Mouse (Mus musculus): ENCODE results near the gene Coq3. TPM values are rescaled to one million over a fixed set of nuclear protein-coding genes. Genes with fewer than 3 reads are reported as not detected.

Coq3 gene
- polyA plus RNA-seq, 1 experiment from 2014 or later = 14.5 TPM

DNA sequence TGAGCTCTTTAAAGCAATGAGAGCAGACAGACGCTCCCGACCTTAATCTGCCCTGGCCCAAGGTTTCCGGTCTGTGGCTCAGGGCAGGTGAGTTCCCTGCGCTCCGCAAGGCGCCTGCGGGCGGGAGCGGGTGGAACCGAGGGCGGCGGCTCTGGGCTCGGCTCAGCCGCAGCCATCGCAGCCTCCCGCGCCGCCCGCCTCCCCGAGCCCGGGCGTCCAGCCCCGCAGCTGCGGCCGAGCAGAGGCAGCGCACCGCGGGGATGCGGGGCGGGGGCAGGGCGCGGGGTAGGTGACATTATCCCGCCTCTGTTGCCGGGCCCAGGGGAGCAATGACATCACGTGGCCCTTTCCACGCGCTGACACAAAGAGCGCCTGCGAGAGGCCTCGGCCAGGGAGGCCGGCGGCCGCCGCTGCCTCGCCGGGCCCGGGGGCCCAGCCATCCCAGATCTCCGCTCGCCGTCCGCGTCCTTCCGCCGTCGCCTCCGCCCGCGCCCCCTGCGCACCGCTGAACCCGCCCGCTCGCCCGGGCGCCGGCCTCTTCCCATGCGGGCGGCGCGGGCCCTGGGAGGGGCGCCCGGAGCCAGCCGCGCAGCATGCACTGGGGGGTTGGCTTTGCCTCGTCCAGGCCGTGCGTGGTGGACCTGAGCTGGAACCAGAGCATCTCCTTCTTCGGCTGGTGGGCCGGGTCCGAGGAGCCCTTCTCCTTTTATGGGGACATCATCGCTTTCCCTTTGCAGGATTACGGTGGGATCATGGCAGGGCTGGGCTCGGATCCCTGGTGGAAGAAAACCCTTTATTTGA is 51.7 kb downstream of the Coq3 start, which contains the start of gene Faxc:
TSS of gene Faxc (plus strand) at position 359 of the 801 bp plus-strand sequence.
- H3K36me3 ChIP-seq (ENCODE audit: control insufficient read depth, insufficient read depth, low read length) = no peaks in the 10 kb centered on the region; the same call in 1 of the 2 replicates
- ATAC-seq (ENCODE audit: low read depth) = peak; percentile 91
- H3K27me3 ChIP-seq (ENCODE audit: control insufficient read depth, insufficient read depth, low read length) = no peaks in the 10 kb centered on the region
- peaks cover 20% of the 10 kb centered on the region for H3K4me1 ChIP-seq (ENCODE audit: control insufficient read depth, insufficient read depth, low read length)
- WGBS = under 1% methylated on average over 76 of the region's 83 CpGs
- peak within 1 kb of the TSS; percentile 83 for H3K4me3 ChIP-seq (ENCODE audit: low read depth, low read length)
- H3K9me3 ChIP-seq (ENCODE audit: control insufficient read depth, low read length) = no peaks in the 10 kb centered on the region
- H3K4me2 ChIP-seq (ENCODE audit: low read depth, low read length) = peak within 1 kb of the TSS; percentile 83
- H3K9ac ChIP-seq (replicated peaks; ENCODE audit: low read depth, low read length) = peak within 1 kb of the TSS; percentile 99
- peak within 1 kb of the TSS; percentile 93 for H3K27ac ChIP-seq (ENCODE audit: low read depth, low read length)

DNA sequence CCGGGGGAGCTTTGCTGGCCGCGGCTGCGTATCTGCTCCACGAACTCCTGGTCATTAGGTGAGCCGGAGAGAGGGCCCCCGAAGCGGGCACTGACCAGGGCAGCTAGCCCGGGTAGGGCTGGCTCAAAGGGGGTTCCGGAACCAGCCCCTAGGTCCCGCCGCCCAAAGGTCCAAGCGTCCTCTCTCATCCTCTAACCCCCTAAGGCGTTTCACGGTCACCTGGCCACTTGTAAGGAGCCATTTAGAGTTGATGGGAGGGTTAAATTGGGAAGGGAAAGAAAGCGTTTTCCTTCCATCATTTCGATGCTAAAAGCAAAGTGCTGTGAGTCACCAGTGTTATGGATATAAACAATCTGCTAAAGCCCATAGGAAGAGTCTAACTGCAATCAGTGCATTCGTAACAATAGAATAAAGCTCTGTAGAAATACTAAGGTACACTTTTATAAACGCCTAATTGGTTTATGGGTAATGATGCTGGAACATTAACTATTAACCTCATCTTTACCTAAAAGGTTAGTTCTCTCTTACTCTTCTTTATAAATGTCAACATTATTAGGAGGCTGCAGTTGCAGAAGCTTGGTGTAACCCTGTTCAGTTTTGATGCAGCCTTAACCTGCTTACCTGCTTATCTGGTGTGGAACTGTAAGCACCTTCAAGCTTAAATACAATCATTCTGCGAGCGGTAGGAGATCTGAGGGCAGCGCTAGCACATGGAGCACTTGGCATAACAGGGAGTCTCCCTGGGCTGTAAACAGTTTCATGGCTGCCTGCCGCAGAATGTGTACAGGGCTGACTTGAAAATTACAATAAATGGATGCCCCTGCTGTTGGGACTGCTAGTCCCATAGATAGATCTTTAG is 52.5 kb downstream of the Coq3 start:
- 4% methylated on average over 23 of the region's 23 CpGs for WGBS
- peak overlapping the region; percentile 83 for H3K4me3 ChIP-seq (ENCODE audit: low read depth, low read length)
- H3K27ac ChIP-seq (ENCODE audit: low read depth, low read length) = peak overlapping the region; percentile 93
- peak overlapping the region; percentile 99 for H3K9ac ChIP-seq (replicated peaks; ENCODE audit: low read depth, low read length)
- H3K27me3 ChIP-seq (ENCODE audit: control insufficient read depth, insufficient read depth, low read length) = no peaks in the 10 kb centered on the region
- no peaks in the 10 kb centered on the region for H3K9me3 ChIP-seq (ENCODE audit: control insufficient read depth, low read length)
- peak overlapping the region; percentile 83 for H3K4me2 ChIP-seq (ENCODE audit: low read depth, low read length)
- H3K4me1 ChIP-seq (ENCODE audit: control insufficient read depth, insufficient read depth, low read length) = peaks cover 20% of the 10 kb centered on the region
- ATAC-seq (ENCODE audit: low read depth) = peak; percentile 39
- no peaks in the 10 kb centered on the region; the same call in 1 of the 2 replicates for H3K36me3 ChIP-seq (ENCODE audit: control insufficient read depth, insufficient read depth, low read length)

DNA sequence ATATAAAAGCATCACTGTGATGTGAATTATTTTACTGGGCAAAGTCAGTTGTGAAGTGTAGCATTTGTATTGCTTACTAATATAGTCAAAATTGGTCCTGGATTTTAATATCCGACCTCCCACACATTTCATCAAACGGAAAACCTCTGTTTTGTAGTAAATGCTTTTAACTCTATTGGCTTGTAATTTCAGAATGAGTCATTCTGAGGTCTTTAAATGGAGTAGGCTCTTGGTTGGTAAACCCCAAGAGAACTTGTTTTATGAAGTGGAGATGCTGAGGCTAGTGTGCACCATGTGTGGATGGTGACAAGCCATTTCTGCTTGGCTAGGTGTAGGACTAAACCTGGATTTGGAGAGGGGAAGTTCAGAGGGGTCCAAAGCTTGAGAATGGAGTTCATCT is 55.9 kb downstream of the Coq3 start:
- no peaks in the 10 kb centered on the region for H3K9me3 ChIP-seq (ENCODE audit: control insufficient read depth, low read length)
- peaks cover 20% of the 10 kb centered on the region for H3K4me1 ChIP-seq (ENCODE audit: control insufficient read depth, insufficient read depth, low read length)
- WGBS = 94% methylated on average over 2 of the region's 2 CpGs
- H3K4me2 ChIP-seq (ENCODE audit: low read depth, low read length) = no peak overlapping the region
- ATAC-seq (ENCODE audit: low read depth) = no peak
- no peaks in the 10 kb centered on the region for H3K27me3 ChIP-seq (ENCODE audit: control insufficient read depth, insufficient read depth, low read length)
- H3K4me3 ChIP-seq (ENCODE audit: low read depth, low read length) = no peak overlapping the region
- no peak overlapping the region for H3K9ac ChIP-seq (replicated peaks; ENCODE audit: low read depth, low read length)
- no peaks in the 10 kb centered on the region; the same call in 1 of the 2 replicates for H3K36me3 ChIP-seq (ENCODE audit: control insufficient read depth, insufficient read depth, low read length)
- H3K27ac ChIP-seq (ENCODE audit: low read depth, low read length) = no peak overlapping the region

DNA sequence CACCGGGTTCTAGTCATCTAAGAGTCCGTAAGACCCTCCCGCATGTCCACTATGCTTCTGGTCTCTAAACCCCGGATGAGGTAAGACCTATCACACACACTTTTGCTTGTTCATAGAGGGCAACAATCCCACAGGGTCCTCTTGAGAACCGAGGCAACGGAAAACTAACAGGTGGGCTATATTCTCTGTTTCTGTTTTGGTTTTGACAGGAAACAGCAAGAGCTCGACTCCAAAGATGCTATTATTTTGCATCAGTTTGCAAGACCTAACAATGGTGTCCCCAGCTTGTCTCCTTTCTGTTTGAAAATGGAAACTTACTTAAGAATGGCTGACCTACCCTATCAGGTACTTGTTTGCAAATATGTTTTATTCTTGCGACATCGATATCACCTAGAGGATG is 57.0 kb downstream of the Coq3 start:
- no peaks in the 10 kb centered on the region; the same call in 1 of the 2 replicates for H3K36me3 ChIP-seq (ENCODE audit: control insufficient read depth, insufficient read depth, low read length)
- H3K9me3 ChIP-seq (ENCODE audit: control insufficient read depth, low read length) = no peaks in the 10 kb centered on the region
- H3K27me3 ChIP-seq (ENCODE audit: control insufficient read depth, insufficient read depth, low read length) = no peaks in the 10 kb centered on the region
- no peak overlapping the region for H3K27ac ChIP-seq (ENCODE audit: low read depth, low read length)
- ATAC-seq (ENCODE audit: low read depth) = no peak
- no peak overlapping the region for H3K4me2 ChIP-seq (ENCODE audit: low read depth, low read length)
- WGBS = 97% methylated on average over 9 of the region's 9 CpGs
- no peak overlapping the region for H3K9ac ChIP-seq (replicated peaks; ENCODE audit: low read depth, low read length)
- H3K4me1 ChIP-seq (ENCODE audit: control insufficient read depth, insufficient read depth, low read length) = peaks cover 17% of the 10 kb centered on the region
- no peak overlapping the region for H3K4me3 ChIP-seq (ENCODE audit: low read depth, low read length)

DNA sequence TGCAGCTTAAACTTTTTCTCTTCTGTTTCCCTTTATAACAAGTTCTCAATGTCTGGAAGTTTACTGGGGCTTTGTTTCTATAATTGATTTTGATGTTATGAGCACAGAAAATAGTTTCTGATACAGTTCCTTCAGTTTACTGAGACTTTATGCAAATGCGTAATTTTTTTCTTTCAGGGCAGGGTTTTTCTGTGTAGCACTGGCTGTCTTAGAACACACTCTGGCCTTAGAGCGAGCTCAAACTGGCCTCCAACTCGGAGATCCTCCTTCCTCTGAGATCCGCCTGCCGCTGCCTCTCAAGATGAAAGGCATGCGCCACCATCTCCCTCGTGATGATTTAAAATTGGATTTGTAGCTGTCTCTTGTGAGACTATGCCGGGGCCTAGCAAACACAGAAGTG is 58.4 kb downstream of the Coq3 start:
- 79% methylated on average over 8 of the region's 8 CpGs for WGBS
- H3K4me1 ChIP-seq (ENCODE audit: control insufficient read depth, insufficient read depth, low read length) = peaks cover 14% of the 10 kb centered on the region
- H3K9ac ChIP-seq (replicated peaks; ENCODE audit: low read depth, low read length) = no peak overlapping the region
- H3K4me2 ChIP-seq (ENCODE audit: low read depth, low read length) = no peak overlapping the region
- no peaks in the 10 kb centered on the region for H3K27me3 ChIP-seq (ENCODE audit: control insufficient read depth, insufficient read depth, low read length)
- no peak overlapping the region for H3K27ac ChIP-seq (ENCODE audit: low read depth, low read length)
- ATAC-seq (ENCODE audit: low read depth) = no peak
- no peaks in the 10 kb centered on the region for H3K9me3 ChIP-seq (ENCODE audit: control insufficient read depth, low read length)
- H3K4me3 ChIP-seq (ENCODE audit: low read depth, low read length) = no peak overlapping the region
- no peaks in the 10 kb centered on the region; the same call in 1 of the 2 replicates for H3K36me3 ChIP-seq (ENCODE audit: control insufficient read depth, insufficient read depth, low read length)

DNA sequence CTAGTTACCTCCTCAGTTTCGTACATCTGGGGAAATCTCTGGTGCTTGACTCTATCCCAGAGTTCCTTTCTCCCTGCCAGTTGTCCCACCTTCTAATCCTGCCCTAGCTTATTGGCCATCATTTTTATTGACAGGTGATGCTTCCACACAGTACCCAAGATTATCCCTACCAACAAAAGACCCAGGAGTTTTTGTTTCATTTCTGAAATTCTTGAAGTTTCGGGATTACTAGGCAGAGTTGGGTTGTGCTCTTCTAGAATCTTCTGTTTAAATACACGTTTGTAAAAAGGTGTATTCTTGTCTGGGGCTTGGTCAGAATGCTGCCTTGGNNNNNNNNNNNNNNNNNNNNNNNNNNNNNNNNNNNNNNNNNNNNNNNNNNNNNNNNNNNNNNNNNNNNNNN is 65.2 kb downstream of the Coq3 start:
- Histone ChIP-seq H3K4me1 (ENCODE audit: control insufficient read depth, insufficient read depth, low read length) (no peaks in the 10 kb centered on the region), H3K9me3 (ENCODE audit: control insufficient read depth, low read length) (no peaks in the 10 kb centered on the region), H3K4me2 (ENCODE audit: low read depth, low read length) (no peak overlapping the region), H3K36me3 (ENCODE audit: control insufficient read depth, insufficient read depth, low read length) (peaks cover 6% of the 10 kb centered on the region; the same call in 1 of the 2 replicates), H3K27me3 (ENCODE audit: control insufficient read depth, insufficient read depth, low read length) (no peaks in the 10 kb centered on the region), H3K4me3 (ENCODE audit: low read depth, low read length) (no peak overlapping the region), H3K9ac (replicated peaks; ENCODE audit: low read depth, low read length) (no peak overlapping the region), H3K27ac (ENCODE audit: low read depth, low read length) (no peak overlapping the region)
- WGBS = 95% methylated on average over 3 of the region's 3 CpGs
- ATAC-seq (ENCODE audit: low read depth) = no peak

DNA sequence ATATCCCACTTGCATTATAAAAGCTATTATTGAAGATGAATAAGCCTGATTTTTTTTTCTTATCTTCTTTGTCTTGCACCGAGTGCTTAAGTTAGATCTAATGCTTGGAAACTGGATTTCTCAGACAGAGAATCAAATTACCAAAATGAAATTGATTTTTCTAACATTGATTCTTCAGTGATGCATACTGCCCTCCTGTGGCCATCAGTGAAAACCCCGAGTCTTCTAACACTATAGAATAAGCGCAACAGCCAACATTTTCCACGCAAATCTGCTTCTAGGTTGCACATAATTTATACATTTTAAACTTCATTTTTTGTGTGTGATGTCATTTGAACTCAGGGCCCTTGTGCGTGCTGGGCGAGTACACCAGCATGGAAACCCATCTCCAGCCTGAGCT is 72.0 kb downstream of the Coq3 start:
- Histone ChIP-seq H3K4me3 (ENCODE audit: low read depth, low read length) (no peak overlapping the region), H3K9me3 (ENCODE audit: control insufficient read depth, low read length) (no peaks in the 10 kb centered on the region), H3K27me3 (ENCODE audit: control insufficient read depth, insufficient read depth, low read length) (no peaks in the 10 kb centered on the region), H3K4me1 (ENCODE audit: control insufficient read depth, insufficient read depth, low read length) (no peaks in the 10 kb centered on the region), H3K9ac (replicated peaks; ENCODE audit: low read depth, low read length) (no peak overlapping the region), H3K27ac (ENCODE audit: low read depth, low read length) (no peak overlapping the region), H3K4me2 (ENCODE audit: low read depth, low read length) (no peak overlapping the region), H3K36me3 (ENCODE audit: control insufficient read depth, insufficient read depth, low read length) (peaks cover 6% of the 10 kb centered on the region; the same call in 1 of the 2 replicates)
- 48% methylated on average over 6 of the region's 6 CpGs for WGBS
- ATAC-seq (ENCODE audit: low read depth) = peak; percentile 16; the same call in 1 of the 2 replicates

DNA sequence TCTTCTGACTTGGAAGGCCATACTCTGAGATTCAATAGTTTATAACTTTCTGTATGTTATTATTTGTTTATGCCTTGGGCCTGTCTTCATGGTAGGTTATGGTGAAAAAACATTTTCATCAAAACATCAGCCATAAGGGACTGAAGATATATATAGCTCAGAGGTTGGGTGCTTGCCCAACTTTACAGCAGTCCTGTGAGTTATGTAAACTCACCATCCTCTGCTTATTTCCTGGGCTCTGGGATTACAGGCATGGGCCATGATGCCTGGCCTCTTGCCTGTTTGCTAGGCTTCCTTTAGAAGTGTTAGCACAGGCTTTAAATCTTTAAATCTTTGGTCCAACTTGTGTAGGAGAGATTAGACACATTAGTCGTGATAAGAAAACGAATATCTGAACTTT is 72.8 kb downstream of the Coq3 start:
- H3K27me3 ChIP-seq (ENCODE audit: control insufficient read depth, insufficient read depth, low read length) = no peaks in the 10 kb centered on the region
- no peak overlapping the region for H3K9ac ChIP-seq (replicated peaks; ENCODE audit: low read depth, low read length)
- WGBS = 79% methylated on average over 2 of the region's 2 CpGs
- no peaks in the 10 kb centered on the region for H3K4me1 ChIP-seq (ENCODE audit: control insufficient read depth, insufficient read depth, low read length)
- no peak overlapping the region for H3K4me2 ChIP-seq (ENCODE audit: low read depth, low read length)
- H3K4me3 ChIP-seq (ENCODE audit: low read depth, low read length) = no peak overlapping the region
- ATAC-seq (ENCODE audit: low read depth) = no peak
- H3K27ac ChIP-seq (ENCODE audit: low read depth, low read length) = no peak overlapping the region
- H3K9me3 ChIP-seq (ENCODE audit: control insufficient read depth, low read length) = no peaks in the 10 kb centered on the region
- H3K36me3 ChIP-seq (ENCODE audit: control insufficient read depth, insufficient read depth, low read length) = peaks cover 6% of the 10 kb centered on the region; the same call in 1 of the 2 replicates
